Mouse (Mus musculus) kidney, adult 2 months (tissue): Measurements from ENCODE around the gene Egflam.

Experiments
- CTCF ChIP-seq: fragments of 200-500 bp; conservative IDR thresholded peaks from 2 replicates; pipeline ENCODE4 v1.5.1; 2011; ENCODE audit warnings: low read depth, mild to moderate bottlenecking, control low read depth, low read length, moderate library complexity, mixed read lengths; ENCODE audit not compliant: insufficient read depth, insufficient read length
- POLR2A ChIP-seq: fragments of 200-500 bp; IDR thresholded peaks from one replicate; pipeline ENCODE4 v1.6.1; 2011; ENCODE audit warnings: low read depth, low read length, control low read depth

DNA sequence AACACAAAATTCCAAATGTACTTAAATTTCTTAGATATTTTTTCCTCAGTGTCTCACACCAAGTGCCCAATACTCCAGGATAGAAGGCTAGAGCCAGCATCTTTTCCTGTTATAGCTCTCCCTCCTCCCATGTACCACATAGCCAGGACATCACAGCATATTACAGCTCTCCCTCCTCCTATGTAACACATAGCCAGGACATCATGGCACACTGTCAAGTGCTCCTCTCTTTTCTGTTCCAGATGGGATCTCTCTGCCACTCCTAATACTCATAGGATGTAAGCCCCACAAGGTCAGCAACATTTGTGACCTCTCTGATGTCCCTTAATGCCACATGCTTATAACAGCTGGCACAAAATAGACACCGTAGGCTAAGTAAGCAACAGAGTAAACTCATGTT, 65.3 kb downstream of the Egflam start:
- TF ChIP-seq CTCF: no peak
- no peak for TF ChIP-seq POLR2A
